Mouse (Mus musculus) ES-E14 (cell line): Measurements from ENCODE around the gene Pnkd.

Source experiments
- CHD2 ChIP-seq: IDR thresholded peaks from 2 replicates; pipeline ENCODE4 v1.6.1; 2014; ENCODE audit warnings: mild to moderate bottlenecking, low read depth, low read length, inconsistent platforms
- HCFC1 ChIP-seq: IDR thresholded peaks from 2 replicates; pipeline ENCODE4 v1.6.1; 2012; ENCODE audit warnings: low read length, inconsistent platforms, borderline replicate concordance; ENCODE audit not compliant: insufficient read depth
- MAFK ChIP-seq: IDR thresholded peaks from 2 replicates; pipeline ENCODE4 v1.6.1; 2014; ENCODE audit warnings: mild to moderate bottlenecking, low read depth, low read length, inconsistent platforms; ENCODE audit not compliant: insufficient read depth
- ZC3H11A ChIP-seq: IDR thresholded peaks from 2 replicates; pipeline ENCODE4 v1.6.1; 2012; ENCODE audit warnings: low read depth, mild to moderate bottlenecking, inconsistent platforms, low read length, borderline replicate concordance
- ZNF384 ChIP-seq: IDR thresholded peaks from 2 replicates; pipeline ENCODE4 v1.6.1; 2012; ENCODE audit warnings: low read depth, low read length, inconsistent platforms

DNA sequence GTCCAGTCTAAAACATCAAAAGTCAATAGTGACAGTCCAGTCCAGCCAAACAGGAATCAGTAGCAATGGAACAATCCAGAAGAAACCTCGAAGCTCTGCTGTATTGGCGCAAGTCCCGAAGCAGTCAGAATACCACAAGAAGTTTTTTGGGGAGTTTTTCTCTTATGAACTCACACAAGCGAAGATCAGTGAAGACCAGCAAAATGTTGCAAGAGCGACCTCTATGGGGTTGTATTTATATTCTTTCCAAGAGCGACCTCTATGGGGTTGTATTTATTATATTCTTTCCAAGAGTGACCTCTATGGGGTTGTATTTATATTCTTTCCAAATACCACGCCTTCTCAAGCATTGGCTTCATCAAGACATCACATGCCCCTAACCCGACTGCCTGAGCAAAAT is 16.0 kb upstream of the Pnkd start:
- TF ChIP-seq CHD2 (no peak), ZNF384 (no peak), MAFK (no peak), HCFC1 (no peak), ZC3H11A (no peak)
